Mouse (Mus musculus) heart, embryonic 11.5 days (tissue): ENCODE data around the gene Slc12a1. TPM values are rescaled to one million over a fixed set of nuclear protein-coding genes. Genes with fewer than 3 reads are reported as not detected.

ENCODE experiments used
- ATAC-seq: fragments of 200-750 bp; cut with Nextera tagmentation; replicated peaks from 2 replicates; pipeline ENCODE4 v1.8.0; 2017; ENCODE audit warnings: moderate library complexity; ENCODE audit not compliant: insufficient number of reproducible peaks, low FRiP score, low TSS enrichment
- H3K27ac ChIP-seq: fragments of 300-500 bp; sonication (generic); 2 replicates; pipeline ENCODE4 v1.5.1; 2014; ENCODE audit warnings: mild to moderate bottlenecking, low read depth, low read length
- H3K27me3 ChIP-seq: fragments of 300-500 bp; sonication (generic); 2 replicates; pipeline ENCODE4 v1.6.1; 2014; ENCODE audit warnings: mild to moderate bottlenecking, low read length, mixed read lengths; ENCODE audit not compliant: control insufficient read depth, insufficient read depth
- H3K36me3 ChIP-seq: fragments of 300-500 bp; sonication (generic); 2 replicates; pipeline ENCODE4 v1.6.1; 2014; ENCODE audit warnings: mild to moderate bottlenecking, low read length, moderate library complexity, mixed read lengths; ENCODE audit not compliant: control insufficient read depth, insufficient read depth
- H3K4me1 ChIP-seq: fragments of 300-500 bp; sonication (generic); 2 replicates; pipeline ENCODE4 v1.6.1; 2014; ENCODE audit warnings: low read length; ENCODE audit not compliant: control insufficient read depth, insufficient read depth
- H3K4me2 ChIP-seq: fragments of 300-500 bp; sonication (generic); 2 replicates; pipeline ENCODE4 v1.6.1; 2014; ENCODE audit warnings: mild to moderate bottlenecking, moderate library complexity
- H3K4me3 ChIP-seq: fragments of 300-500 bp; sonication (generic); 2 replicates; pipeline ENCODE4 v1.5.1; 2014; ENCODE audit warnings: low read depth, low read length
- H3K9ac ChIP-seq: fragments of 300-500 bp; sonication (generic); 2 replicates; pipeline ENCODE4 v1.6.1; 2014; ENCODE audit warnings: mild to moderate bottlenecking, low read depth, low read length, moderate library complexity
- H3K9me3 ChIP-seq: fragments of 300-500 bp; sonication (generic); replicated peaks from 2 replicates; pipeline ENCODE4 v1.6.1; 2016; ENCODE audit warnings: low read length; ENCODE audit not compliant: control insufficient read depth
- WGBS: fragments of 180-500 bp; shearing (Covaris S2); extraction: QIAGEN DNeasy Blood & Tissue Kit; methylation state at CpG from one replicate; pipeline ENCODE4 v1.1.7; 2014; ENCODE audit not compliant: insufficient replicate concordance; 5-methylcytosine and 5-hydroxymethylcytosine counted together
- polyA plus RNA-seq: library from polyadenylated mRNA; unstranded; fragments of >200 nt; fragmentation: Nextera tagmentation; extraction: Ambion mirVana; gene quantifications from 2 replicates; pipeline ENCODE4 v1.2.1, GENCODE M21; 2014

Slc12a1 gene
- polyA plus RNA-seq, 1 experiment from 2014 or later: not detected

GRCm38 (mm10) chr2:125126792-125127191, 25.5 kb upstream of the Slc12a1 start:
- Histone ChIP-seq H3K27ac (no peak overlapping the region), H3K9ac (no peak overlapping the region), H3K27me3 (no peaks in the 10 kb centered on the region), H3K36me3 (no peaks in the 10 kb centered on the region), H3K4me3 (no peak overlapping the region), H3K9me3 (no peaks in the 10 kb centered on the region), H3K4me1 (peaks cover 6% of the 10 kb centered on the region), H3K4me2 (no peak overlapping the region)
- ATAC-seq: no peak
- 39% methylated on average over 3 of the region's 3 CpGs for WGBS

DNA sequence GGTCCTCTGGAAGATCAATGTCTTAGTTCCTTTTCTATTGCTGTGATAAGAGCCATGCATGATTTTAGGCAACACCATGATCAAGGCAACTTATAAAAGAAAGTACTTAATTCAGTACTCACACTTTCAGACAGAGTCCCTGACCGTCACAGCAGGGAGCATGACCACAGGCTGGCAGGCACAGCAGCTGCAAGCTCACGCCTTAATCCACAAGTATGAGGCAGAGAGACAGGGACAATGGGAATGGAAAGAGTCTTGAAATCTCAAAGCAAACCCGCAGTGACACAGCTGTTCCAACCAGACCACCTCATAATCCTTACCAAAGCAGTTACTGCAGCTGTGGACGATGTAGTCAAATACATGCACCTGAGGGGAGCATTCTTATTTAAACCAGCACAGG, 18.2 kb upstream of the Slc12a1 start:
- Histone ChIP-seq H3K4me2 (no peak overlapping the region), H3K4me3 (no peak overlapping the region), H3K9ac (no peak overlapping the region), H3K36me3 (no peaks in the 10 kb centered on the region), H3K9me3 (no peaks in the 10 kb centered on the region), H3K27ac (no peak overlapping the region), H3K4me1 (0 out of 2 replicates have a peak, but pooled peaks cover 3% of the 10 kb centered on the region), H3K27me3 (no peaks in the 10 kb centered on the region)
- 28% methylated on average over 4 of the region's 4 CpGs for WGBS
- ATAC-seq: no peak

DNA sequence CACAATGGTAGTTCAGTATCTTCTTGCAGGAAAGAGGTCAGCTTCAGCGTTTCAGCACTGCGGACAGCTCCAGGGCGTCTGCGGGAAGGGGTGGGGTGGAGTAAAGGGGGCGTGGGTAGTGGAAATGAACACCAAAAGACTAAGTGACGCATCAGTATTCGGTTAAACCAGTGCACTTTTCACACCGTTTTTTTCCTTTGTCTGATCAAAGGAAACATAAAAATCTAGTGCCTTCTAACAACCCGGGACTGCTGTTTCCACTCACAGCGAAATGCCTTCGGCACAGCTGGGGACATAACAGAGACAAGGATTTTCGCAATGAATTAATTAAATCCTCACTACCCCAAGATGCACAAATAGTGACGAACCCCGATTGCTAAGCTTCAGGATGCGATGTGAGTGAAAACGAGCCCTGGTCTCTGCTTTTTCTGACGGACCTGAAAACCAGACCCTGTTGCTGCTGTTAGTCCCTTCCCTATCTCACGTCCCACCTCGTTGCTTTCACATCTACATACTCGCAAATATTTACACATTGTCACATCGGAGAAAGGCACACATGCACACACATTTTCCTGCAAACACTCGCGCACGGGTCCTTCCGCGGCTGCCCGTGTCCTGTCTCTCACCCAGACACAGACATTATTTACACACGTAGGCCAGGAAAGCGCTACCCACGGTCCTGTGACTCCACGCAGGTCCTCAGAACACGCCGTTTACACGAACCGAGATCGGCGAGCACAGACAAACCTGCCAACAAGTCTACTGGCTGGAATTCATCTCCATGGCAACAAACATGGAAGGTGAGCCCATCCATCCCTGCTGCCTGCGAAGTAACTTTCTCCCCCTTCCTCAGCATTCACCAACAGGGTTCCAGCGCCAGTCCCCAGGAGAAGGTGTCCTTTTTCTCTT, 16.1 kb upstream of the Slc12a1 start, which contains the start of gene Ctxn2:
Ctxn2 (plus strand) TSS at position 790 of the 909 bp plus-strand sequence.
- Histone ChIP-seq H3K9me3 (no peaks in the 10 kb centered on the region), H3K27me3 (no peaks in the 10 kb centered on the region), H3K27ac (no peak within 1 kb of the TSS), H3K4me1 (0 out of 2 replicates have a peak, but pooled peaks cover 3% of the 10 kb centered on the region), H3K9ac (no peak within 1 kb of the TSS), H3K4me3 (peak within 1 kb of the TSS; percentile 40), H3K36me3 (no peaks in the 10 kb centered on the region), H3K4me2 (peak within 1 kb of the TSS; percentile 90)
- 2% methylated on average over 39 of the region's 39 CpGs for WGBS
- ATAC-seq: no peak

DNA sequence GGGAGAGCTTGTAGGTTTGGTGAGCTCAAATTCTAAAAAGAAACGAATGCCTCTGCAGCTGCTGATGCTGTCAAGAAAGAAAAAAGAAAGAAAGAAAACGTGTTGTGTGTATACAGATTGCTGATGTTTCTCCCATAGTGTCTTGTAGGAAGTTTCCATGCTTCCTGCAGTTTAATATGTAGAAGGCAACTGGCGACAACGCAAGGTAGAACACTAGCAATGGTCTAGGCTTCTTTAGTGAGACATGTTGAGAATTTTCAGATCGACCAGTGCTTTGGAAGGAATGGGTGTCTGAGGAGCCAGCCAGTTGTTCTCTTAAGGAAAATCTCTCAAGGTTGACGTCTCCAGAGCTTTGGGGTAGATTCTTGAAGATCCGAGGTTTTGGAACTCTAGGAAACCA, 15.5 kb upstream of the Slc12a1 start:
- Histone ChIP-seq H3K4me3 (no peak overlapping the region), H3K27me3 (no peaks in the 10 kb centered on the region), H3K9ac (no peak overlapping the region), H3K27ac (no peak overlapping the region), H3K4me2 (peak overlapping the region; percentile 90), H3K9me3 (no peaks in the 10 kb centered on the region), H3K36me3 (no peaks in the 10 kb centered on the region), H3K4me1 (0 out of 2 replicates have a peak, but pooled peaks cover 3% of the 10 kb centered on the region)
- WGBS: 26% methylated on average over 7 of the region's 7 CpGs
- ATAC-seq: no peak

DNA sequence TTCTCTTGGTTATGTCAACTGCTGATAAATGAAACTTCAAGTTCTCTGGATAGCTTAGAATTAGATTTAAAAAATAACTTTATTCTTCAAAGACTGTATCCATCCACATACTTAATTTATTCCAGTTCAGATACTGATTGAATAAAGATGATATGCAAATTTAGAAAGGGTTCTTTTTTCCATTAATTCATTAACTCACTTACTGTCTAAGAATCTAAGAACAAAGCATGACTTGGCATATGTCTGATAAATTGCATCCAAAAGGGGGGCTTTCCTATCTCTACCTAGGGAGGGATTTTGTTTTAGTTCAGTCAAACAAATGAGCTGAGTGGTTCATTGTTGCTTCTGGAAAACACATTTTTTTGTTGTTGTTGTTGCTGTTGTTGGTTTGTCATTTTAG, 10.0 kb upstream of the Slc12a1 start:
- H3K4me1 ChIP-seq: no peaks in the 10 kb centered on the region
- H3K27ac ChIP-seq: no peak overlapping the region
- no peaks in the 10 kb centered on the region for H3K9me3 ChIP-seq
- H3K4me2 ChIP-seq: no peak overlapping the region
- no peaks in the 10 kb centered on the region for H3K36me3 ChIP-seq
- H3K9ac ChIP-seq: no peak overlapping the region
- ATAC-seq: no peak
- no peak overlapping the region for H3K4me3 ChIP-seq
- no peaks in the 10 kb centered on the region for H3K27me3 ChIP-seq

GRCm38 (mm10) chr2:125154294-125154693, 2.0 kb downstream of the Slc12a1 start:
- no peak overlapping the region for H3K4me3 ChIP-seq
- no peak for ATAC-seq
- H3K9me3 ChIP-seq: no peaks in the 10 kb centered on the region
- H3K36me3 ChIP-seq: no peaks in the 10 kb centered on the region
- no peak overlapping the region for H3K4me2 ChIP-seq
- H3K4me1 ChIP-seq: no peaks in the 10 kb centered on the region
- WGBS: 78% methylated on average over 9 of the region's 9 CpGs
- H3K27ac ChIP-seq: no peak overlapping the region
- H3K9ac ChIP-seq: no peak overlapping the region
- H3K27me3 ChIP-seq: no peaks in the 10 kb centered on the region

DNA sequence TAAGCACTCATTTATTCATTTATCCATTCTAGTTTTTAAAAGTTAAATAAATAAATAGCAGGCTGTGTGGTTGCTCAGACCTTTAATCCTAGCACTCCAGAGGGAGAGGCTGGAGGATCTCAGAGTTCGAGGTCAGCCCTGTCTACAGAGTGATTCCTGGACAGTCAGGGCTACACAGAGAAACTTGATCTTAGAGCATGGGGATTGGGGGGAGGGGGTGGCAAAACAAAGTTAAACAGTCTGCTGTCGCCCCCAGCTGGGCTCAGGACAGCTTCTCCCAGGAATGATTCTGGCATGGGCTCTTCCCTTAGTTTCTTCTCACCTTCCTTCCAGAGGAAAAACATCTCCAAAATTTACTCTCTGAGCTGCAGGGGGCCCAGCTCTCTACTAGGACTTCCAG, 3.2 kb downstream of the Slc12a1 start:
- Histone ChIP-seq H3K27me3 (no peaks in the 10 kb centered on the region), H3K4me3 (no peak overlapping the region), H3K27ac (no peak overlapping the region), H3K9ac (no peak overlapping the region), H3K9me3 (no peaks in the 10 kb centered on the region), H3K36me3 (no peaks in the 10 kb centered on the region), H3K4me1 (no peaks in the 10 kb centered on the region), H3K4me2 (no peak overlapping the region)
- ATAC-seq: no peak
- 12% methylated on average over 2 of the region's 2 CpGs for WGBS

DNA sequence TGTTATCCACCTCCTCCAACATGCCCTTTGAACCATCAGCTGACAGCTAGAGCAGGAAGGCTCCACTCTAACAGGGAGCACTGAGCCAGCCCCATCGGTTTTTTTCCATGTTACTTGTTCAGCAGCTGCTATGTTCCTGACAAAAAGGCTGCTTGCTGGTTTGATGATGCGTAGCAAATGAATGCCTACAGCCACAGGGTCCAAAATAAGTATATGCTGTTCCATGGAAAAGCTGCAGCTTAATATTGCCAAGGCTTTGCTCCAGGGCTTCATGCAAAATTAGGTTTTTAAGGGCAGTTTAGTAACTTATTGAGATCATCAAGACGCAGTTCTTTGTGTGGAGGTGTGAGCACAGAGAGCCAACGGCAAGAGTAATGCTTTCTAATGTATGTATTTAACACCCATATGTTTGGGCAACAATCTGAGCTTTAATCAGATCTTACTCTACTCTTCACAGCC, 9.7 kb downstream of the Slc12a1 start:
- no peaks in the 10 kb centered on the region for H3K36me3 ChIP-seq
- no peaks in the 10 kb centered on the region for H3K9me3 ChIP-seq
- no peak overlapping the region for H3K4me2 ChIP-seq
- WGBS: 70% methylated on average over 4 of the region's 4 CpGs
- no peak overlapping the region for H3K27ac ChIP-seq
- no peaks in the 10 kb centered on the region for H3K4me1 ChIP-seq
- no peak for ATAC-seq
- H3K27me3 ChIP-seq: no peaks in the 10 kb centered on the region
- H3K4me3 ChIP-seq: no peak overlapping the region
- H3K9ac ChIP-seq: no peak overlapping the region
